Mouse (Mus musculus) cerebellum, adult (tissue): ENCODE data around the gene Bhlhb9.

Experiments
- ATAC-seq: cut with Nextera tagmentation; 2 replicates; pipeline ENCODE4 v1.9.2; 2017; ENCODE audit warnings: mild to moderate bottlenecking, moderate library complexity, mixed read lengths; ENCODE audit not compliant: insufficient number of reproducible peaks, low FRiP score, low TSS enrichment

Bhlhb9 gene

GRCm38 (mm10) chrX:135885411-135886233 is 88.2 kb downstream of the Bhlhb9 start:
- ATAC-seq: peak; percentile 94

- ATAC-seq: peak; percentile 42
These were observed 88.8 kb downstream of the Bhlhb9 start for GRCm38 (mm10) chrX:135886234-135886585.

- ATAC-seq: no peak
These were observed 119.2 kb downstream of the Bhlhb9 start for GRCm38 (mm10) chrX:135916580-135916979.

DNA sequence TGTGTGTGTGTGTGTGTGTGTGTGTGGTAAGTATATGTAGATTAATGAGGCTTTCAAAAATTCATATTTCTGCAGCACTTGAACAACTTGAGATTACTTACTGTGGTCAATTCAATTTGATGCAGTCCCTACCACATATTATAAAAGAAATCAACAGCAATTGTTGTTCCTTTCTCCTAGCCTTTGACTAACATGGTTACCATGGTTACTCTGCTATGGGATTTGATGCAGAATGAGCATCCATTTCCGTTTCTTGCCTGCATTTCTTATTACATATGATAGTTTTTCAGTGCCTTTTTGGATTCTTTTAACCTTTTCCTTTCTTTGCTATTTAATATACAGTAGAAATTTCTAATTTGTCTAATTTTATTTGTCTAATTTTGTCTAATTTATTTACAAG is 119.7 kb downstream of the Bhlhb9 start:
- no peak for ATAC-seq

DNA sequence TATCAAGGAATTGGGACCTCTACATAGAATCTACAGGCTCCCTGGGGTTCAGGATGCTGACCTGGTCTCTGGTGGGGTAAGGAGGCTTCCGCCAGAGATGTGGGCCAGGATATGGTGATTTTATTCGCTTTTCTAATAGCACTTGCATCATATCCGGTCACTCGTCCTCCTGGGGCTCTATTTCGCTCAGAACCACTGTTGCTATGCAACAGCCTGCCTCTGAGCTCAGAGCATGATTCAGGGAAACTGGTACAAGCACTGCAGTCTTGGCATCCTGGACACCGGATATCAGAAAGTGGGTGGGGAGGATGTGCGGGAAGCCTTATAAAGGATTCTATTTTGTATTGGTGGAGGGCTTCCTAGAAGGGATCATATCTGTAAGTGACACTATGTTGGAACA is 124.8 kb downstream of the Bhlhb9 start:
- no peak for ATAC-seq

DNA sequence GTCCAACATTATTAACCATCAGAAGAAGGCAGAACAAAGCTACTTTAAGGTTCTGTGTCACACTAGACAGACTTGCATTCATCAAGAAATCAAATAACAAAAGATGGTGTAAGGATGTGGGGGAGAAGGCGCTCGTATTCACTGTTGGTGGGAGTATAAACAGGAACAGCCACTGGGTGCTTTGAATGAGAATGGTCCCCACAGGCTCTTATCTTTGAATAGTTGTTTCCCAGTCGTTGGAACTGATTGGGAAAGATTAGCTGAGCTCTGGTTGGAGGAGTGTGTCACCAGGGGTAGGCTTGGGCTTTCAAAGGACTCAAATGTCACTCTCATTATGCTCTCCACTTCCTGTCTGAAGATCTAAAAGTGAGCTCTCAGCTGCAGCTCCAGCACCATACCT is 128.5 kb downstream of the Bhlhb9 start:
- ATAC-seq: no peak

DNA sequence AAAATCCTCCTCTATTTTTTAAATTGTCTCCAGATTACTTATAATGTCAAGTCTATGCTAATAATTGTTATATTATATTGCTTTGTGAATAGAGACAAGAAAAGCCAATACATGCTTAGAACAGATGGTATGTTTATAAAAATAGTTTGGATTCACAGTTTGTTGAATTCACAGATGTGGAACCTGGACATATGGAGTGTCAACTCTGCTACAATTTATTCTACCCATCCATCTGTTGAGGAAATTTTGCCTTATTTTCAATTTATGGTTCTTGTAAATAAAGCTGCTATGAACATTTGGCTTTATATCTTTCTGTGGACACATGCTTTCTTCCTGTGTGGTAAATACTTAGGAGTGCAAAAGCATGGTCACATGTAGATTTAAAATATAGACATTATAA is 131.2 kb downstream of the Bhlhb9 start:
- no peak for ATAC-seq

DNA sequence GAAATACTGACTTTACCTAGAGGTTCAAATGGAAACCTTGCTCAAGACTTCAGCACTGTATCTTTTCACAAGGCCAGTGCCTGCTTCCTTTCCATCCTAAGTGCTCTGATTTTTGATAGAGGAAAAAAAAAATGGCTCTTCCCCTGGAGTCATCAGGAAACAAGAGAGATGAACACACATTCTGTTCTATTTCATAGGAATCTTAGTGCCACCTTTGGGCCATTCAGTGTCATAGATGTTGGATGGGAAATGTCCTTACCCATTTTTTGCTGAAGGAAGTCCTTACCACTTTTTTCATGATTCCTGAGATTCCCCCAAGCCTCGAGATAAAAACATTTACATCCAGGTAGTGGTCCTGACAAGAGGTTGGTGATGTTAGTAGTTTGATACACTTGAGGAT is 139.1 kb downstream of the Bhlhb9 start:
- ATAC-seq: no peak
